Mouse (Mus musculus): ENCODE results near the gene Kank4.
A peak's percentile ranks its signal among the peaks of the same experiment; 100 is the strongest.
"Not testable (repeated sequence)": the region's sequence is repeated elsewhere in the genome, so short reads cannot be mapped to it uniquely, and the experiment has no call there.

Gene Kank4

DNA sequence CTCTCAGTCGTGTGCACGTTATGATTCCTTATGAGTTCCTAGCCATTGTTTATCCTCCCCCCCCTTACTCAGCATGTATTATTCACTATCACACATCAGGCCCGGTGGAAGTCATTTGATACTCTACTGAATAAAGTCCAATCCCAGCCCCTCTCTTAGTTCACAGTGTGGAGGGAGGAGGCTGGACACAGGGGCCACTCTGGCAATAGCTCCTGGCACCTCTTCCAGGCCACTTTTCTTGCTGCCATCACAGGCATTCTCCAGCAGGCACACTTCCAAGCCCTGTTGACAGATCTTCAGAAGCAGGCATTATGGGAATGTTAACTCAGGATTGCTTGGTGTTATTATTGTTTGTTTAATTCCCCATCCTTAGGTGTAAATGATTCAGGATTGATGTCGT is 17.4 kb upstream of the Kank4 start:
- no peak for DNase-seq (ENCODE audit: extremely low read depth, low read depth, low spot score)

DNA sequence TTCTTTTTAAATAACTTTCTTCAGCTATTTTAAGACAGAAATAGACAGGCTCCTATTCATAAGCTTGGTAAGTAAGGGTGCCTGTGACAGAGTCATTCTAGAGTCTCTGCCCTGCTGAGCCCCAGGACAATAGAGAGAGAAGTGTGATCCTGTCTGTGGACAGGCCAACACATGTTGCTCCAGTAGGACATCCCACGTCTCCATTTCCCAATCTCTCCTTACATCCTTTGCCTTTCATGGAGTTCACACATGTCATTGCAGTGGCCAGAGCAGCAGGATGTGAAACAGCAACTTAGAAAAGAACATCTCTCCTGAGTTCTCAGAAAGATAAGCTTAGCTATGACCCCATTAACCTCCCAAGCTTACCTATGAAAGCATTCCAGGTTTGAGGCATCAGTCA is 14.4 kb upstream of the Kank4 start:
- peak; percentile 67 for DNase-seq (ENCODE audit: extremely low read depth, low read depth, low spot score)

DNA sequence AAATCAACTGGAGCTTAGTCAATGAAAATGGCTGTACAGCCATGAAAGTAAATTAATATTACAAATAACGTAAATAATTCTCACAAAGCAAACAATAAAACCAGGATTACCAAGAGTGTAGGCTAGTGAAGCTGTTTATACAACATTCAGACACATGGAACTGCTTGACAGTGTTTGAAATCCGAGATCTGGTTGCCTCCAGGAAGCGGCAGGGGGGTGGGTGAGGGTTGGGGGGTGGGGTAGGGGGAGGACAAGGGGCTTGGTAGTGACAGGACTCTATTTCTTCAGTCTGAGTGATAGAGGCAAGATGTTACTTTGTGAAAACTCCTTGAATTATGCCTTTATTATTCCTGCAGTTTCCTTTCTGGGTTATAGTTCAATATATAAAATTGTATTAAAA is 9.4 kb upstream of the Kank4 start:
- DNase-seq (ENCODE audit: extremely low read depth, low read depth, low spot score): no peak

DNA sequence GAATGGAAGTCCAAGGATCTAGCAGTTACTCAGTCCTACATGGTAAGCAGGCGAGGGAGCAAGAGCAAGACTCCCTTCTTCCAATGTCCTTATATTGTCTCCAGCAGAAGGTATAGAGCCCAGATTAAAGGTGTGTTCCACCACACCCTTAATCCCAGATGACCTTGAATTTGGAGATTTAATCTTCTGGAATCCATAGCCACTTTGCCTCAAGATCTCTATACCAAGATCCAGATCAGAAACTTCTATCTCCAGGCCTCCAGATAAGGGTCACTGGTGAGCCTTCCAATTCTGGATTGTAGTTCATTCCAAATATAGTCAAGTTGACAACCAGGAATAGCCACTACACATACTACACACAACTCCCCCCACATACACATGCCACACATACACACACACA is 6.4 kb upstream of the Kank4 start, which contains the start of gene I0C0044D17Rik:
I0C0044D17Rik (minus strand) TSS at position 101 of the 400 bp plus-strand sequence.
- not testable (repeated sequence) for DNase-seq (ENCODE audit: extremely low read depth, low read depth, low spot score)

DNA sequence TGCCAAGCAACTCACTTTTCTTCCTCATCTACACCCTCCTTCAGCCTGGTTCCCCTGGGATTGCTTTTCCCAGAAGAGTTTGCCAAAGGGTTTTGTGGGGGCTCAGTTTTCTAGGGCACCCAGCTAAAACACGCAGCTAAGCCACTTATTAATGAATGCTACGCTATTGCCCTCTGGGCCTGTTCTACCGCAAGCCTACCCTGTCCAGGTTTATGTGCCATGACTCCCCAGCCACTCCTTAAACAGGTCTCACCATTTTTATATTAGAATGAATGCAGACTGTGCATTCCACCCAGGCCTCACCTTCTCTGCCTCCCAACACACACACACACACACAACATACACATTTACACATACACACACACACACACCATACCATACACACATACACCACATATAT is 5.7 kb upstream of the Kank4 start:
- no peak for DNase-seq (ENCODE audit: extremely low read depth, low read depth, low spot score)

DNA sequence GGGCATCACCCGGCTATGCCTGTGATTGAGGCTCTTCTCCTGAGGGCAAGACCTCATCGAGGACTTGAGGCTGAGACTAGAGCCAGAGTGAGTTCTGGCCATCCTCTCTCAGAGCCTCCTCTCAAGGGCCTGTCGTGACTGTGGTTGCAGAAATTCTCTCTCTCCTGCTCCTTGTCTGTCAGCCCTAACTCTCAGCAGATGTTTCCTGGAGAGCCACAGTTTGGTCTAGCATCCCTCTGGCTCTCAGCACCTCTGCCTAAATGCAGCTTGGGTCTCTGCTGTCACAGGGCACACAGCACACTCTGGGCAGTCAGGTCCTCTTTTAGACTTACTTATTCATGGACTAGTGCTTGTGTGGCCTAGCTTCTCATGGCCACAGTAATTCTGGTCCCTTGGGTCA is 5.1 kb upstream of the Kank4 start:
- no peak for DNase-seq (ENCODE audit: extremely low read depth, low read depth, low spot score)

DNA sequence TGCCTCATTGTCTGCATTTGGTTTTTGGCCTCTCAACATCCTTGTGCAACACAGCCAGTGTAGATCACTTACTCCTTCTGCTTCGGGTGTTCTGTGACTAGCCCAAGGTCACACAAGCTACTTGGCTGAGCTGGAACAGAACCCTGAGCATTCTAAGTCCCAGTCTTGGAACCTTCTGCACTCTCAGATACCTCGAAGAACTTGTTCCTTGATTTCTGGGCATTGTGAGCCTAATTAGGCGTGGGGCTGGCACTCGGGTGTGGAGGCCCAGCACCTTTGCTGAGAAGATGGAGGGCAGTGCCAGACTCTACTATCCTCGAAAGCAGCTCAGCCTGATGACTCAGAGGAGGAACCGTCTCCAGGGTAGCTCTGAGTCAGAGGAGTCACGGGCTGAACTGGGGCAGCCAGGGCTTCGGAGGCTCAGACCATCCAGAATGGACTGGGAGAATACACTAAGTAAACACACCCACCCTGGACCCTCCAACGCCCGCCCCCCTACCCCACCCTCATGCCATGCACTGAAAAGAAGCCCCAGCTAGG is 1.9 kb upstream of the Kank4 start:
- peak; percentile 82 for DNase-seq (ENCODE audit: extremely low read depth, low read depth, low spot score)

DNA sequence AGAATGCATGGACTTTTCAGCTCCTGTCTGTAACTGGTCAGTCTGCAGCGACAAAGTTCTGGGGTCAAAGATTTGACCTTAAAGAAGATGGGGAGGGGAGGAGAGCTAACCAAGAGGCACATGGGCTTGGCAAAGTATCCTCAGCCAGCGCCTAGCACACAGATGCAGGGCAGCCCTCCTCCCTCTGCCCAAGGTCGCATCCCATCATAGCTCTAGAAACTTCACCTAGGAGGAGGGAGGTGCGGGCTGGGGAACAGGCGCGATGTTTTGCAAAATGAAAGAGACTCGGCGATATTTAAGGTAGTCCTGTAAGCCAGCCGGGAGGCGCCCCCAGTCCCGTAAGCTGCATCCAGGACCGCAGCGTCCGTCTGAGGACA is 542 bp downstream of the Kank4 start:
- DNase-seq (ENCODE audit: extremely low read depth, low read depth, low spot score): no peak

DNA sequence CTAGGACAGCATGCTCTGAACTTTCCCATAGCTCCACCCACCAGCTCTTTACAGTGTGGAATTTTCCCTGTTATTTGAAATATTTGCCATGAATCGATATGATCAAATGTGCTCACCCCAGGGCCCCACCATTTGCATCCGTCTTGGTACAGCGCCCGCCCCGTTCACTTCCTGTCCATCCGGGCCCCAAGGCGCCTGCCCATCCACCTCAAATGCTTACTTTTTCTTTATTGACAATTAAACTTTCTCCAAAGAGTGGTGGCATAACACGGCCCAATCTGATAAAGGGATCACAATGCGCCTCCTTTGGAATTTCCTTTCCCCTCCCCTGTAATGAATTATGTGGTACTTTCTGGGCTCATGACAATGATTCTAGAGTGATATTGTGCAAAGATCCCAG is 11.0 kb downstream of the Kank4 start:
- no peak for DNase-seq (ENCODE audit: extremely low read depth, low read depth, low spot score)

DNA sequence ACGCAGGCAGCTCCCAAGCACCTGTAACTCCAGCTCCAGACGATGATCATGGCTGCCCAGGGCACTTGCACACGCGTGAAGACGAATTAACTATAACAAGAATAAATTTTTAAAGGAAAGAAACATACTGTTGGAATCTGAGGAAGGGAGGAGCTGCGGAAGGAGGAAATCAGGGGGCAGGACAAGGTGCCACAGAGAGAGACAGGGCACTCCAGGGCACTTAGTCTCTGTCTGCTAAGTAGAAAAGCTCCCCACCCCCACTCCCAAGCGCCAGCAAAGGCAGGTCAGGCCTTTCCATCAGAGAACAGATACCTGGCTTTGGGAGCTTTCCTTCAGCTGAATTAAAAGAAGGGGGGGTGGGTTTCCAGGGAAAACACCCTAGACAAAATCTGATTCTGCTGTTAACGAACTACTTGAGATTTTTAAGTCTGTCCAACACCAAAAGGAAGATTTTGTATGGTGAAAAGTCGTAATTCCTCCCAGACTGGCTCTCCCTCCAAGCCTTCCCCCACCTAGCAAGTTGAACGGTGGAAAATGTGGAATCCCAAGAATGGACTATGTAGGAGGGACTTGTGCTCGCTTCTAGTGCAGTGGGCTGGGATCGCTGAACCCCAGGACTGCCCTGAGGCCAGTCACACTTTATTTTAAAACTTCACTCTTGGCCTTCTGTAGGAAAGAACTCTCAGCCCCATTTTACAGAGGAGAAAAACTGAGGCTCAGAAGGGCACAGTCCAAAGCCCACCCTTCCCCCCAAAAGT is 11.9 kb downstream of the Kank4 start:
- DNase-seq (ENCODE audit: extremely low read depth, low read depth, low spot score): no peak

DNA sequence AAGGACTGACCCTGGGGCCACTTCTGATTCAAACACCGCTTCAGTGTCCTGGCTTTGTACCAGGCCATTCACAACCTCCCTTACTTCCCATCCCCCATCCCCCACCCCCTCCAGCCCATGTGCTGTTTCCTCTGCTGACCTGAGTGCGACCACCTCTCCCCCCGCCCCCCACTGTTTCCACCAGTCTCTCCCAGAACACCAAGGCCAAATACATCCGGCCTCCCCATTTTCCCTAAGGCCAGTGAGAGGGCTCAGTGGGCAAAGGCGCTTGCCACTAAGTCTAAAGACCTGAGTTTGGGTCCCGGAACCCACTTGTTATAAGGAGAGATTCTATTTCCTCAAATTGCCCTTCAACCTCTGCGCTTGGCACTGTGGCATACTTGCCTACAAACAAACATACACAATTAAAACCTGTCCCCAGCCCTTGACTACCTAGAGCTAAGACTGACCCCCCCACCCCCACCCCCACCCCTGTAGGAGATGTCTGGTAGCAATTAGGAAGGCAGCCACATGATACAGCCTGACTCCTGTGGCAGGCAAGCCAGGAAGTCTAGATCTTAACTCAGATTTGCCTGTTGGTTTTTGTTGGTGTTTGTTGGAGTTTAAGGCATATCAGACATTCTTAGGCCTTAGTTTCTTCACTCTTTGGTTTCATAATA is 12.7 kb downstream of the Kank4 start:
- no peak for DNase-seq (ENCODE audit: extremely low read depth, low read depth, low spot score)

DNA sequence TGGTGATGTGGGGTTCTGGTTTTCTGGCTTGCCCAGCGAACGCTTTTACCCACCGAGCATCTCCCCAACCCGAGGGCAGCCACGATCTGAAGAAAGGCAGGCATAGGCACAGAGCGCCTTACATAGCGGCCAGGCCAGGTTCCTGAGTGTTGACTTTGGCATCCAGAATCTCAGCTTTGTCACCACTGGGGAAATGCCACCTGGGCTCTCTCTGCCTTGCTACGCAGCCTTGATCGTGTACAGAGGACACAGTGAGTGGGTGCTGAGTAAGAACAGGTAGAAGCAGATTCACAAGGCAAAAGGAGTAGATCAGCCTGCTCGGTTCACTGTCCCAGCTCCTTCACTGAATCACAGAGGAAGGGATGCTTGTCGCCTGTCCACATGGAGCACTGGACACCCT is 15.6 kb downstream of the Kank4 start:
- DNase-seq (ENCODE audit: extremely low read depth, low read depth, low spot score): peak; percentile 70

DNA sequence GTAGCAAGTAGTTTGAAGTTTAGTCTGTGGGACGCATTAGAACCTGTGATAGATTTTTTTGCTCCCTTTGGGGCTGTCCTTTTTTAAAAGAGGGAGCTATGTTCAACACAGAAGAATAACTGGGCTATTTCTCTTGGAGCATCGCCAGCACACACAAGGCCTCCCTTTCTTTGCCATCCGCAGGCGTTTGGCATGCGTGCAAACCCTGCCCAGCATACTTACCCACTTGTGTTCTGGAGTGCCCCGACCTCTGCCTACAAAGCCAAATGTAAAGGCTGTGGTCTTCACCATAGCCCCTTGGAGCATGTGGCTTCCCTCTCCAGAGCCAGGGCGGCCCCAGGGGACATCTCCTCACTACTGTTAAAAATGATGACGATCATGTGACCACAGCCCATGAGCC is 16.5 kb downstream of the Kank4 start:
- DNase-seq (ENCODE audit: extremely low read depth, low read depth, low spot score): peak; percentile 68

DNA sequence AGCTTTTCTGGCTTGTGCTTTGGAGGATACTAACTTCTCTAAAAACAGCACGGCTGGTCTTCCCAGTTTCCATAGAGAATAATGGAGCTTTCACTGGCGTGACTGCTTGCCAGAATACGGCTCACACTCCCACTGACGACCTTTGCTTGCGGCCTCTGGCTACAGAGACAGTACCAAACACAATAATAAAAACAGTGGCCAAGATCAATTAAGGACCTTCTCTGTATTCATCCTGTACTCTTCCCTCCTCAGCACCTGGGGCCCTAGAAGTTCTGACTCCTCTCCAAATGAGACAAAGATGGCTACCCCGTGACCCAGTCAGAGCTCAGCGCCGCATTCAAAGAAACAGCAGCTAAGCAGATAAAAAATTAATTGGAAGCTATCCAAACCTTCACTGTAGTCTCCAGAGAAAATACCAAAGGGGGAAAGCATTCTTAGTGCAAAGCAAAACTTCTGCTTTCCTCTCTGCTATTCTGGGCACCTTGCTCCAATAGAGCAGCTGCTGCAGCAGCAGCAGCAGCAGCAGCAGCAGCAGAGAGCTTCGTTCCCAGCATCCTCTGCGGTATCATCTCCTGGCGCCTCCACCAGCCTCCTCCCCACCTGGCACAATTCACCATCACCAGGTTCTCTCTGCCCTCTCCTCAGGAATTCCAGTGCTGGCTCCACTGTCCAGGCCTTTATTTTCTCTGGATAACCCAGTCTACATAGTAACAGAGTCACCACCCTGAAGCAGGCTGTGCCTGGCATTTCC is 20.6 kb downstream of the Kank4 start:
- DNase-seq (ENCODE audit: extremely low read depth, low read depth, low spot score): peak; percentile 93

DNA sequence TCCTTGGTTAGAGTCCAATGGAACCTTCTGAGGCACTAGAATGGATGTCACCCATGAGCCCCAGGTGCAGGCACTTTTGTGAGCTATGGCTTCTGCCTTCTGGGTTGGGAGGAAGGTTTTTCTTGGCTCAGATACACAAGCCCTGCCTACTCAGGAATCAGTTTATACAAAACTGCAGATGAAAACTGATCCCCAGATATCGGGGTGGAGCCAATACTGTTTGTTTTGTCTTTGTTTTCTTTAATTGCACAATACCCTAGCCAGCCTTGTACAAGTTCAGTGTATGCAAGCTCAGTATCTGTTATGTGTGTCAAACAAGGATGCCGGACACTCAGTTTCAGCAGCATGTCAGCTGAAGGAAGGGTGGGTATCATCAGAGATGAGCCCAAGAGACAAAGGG is 22.1 kb downstream of the Kank4 start:
- peak; percentile 84 for DNase-seq (ENCODE audit: extremely low read depth, low read depth, low spot score)

DNA sequence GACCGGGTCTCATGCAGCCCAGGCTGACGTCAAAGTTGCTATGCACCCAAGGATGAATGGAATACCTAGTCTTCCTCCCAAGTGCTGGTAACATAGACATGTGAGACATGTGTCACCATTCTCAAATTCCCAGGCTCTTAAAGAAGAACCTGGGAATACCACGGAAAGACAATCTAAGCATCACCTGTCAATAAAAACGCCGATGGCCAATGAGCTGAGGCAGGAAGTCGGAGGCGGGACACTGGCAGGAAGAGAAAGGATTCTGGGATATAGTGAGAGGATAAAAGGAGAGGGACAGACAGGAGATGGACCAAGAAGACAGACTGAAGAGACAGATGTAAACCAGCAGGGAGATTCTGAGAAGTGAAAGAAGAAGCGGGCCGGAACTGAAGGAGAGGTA is 23.9 kb downstream of the Kank4 start:
- no peak for DNase-seq (ENCODE audit: extremely low read depth, low read depth, low spot score)

DNA sequence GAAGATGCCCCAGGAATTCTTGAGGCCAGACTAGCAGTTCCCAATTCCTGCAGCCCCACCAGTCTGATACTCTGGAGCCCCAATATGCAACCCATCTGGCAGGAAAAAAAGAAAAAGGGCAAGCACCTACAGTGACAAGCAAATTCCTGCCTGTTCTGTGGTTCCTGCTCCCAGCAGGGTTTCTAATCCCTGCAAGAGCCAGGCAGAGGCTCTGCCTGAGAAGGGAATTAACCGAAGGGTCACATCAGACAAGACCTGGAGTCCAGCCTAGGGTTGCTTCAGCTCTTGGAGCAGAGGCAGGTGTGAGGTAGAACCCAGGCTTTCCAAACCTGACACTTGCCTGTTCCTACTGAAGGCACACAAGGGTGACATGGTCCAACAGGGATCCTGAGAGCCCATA is 26.6 kb downstream of the Kank4 start:
- peak; percentile 72 for DNase-seq (ENCODE audit: extremely low read depth, low read depth, low spot score)

DNA sequence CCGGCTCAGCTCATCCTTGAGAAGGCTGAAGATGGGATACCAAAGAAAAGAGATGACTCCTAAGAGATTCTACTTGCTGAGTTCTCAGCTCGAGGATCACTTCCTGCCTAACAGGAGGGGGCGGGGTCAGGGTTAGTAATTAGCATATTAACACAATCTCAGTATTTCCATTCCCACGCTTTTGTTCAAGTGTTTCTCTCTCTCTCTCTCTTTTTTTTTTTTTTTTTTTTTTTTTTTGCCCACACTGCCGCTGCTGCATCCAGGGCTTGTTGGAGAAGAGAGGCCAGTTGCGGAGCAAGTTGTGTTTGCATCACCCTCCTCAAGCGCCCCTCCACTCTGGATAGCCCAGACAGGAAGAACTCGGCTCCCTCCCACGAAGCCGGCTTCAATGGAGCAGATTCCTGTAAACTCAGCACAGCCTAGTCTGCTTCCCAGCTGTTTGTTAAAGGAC is 27.5 kb downstream of the Kank4 start:
- no peak for DNase-seq (ENCODE audit: extremely low read depth, low read depth, low spot score)

DNA sequence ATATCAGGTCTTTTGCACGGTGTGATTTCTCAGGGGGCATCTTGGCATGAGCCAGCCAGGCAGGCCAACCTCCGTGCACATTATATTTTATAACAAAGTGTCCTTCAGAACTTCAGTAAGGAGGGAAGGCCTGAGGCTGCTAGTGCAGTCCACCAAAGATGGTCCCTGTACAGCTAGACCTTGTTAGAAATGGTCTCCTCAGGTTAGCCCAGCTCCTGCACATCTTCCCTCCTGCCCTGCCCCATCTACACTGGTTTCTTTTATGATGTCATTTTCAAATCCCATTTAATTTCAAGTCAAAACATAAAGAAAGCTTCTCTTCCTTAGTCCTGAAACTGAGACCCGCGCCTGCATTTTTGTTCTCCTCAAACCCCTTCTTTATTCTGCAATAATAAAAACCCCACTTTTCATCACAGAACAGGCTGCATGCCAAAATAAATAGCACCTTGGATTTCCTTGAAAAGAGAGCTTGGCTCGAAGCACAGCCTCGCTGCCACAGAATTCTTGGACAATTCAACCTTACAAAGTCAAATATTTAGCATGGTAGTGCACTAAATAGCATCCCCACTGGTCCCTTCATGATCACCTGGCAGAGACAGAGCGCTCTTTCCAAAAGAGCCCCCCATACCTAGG is 28.1 kb downstream of the Kank4 start:
- DNase-seq (ENCODE audit: extremely low read depth, low read depth, low spot score): no peak

DNA sequence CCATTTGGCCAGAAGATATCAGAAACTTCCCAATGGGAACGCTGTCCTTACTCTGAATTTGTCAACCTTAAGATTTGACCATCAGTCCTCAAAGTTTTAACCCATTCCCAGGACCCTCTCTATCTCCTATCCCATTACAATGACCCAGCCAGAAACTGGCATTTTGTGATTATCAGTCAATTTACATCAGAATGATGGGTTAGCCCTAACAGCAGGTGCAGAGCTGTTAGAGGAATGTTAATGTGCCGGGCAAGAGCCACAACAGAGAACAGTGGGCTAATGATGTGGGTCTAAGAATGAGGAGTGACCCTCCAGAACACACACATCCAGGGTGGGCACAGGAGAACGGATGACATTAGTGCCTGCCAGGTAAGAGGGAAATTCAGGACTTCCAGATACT is 31.1 kb downstream of the Kank4 start:
- DNase-seq (ENCODE audit: extremely low read depth, low read depth, low spot score): no peak

DNA sequence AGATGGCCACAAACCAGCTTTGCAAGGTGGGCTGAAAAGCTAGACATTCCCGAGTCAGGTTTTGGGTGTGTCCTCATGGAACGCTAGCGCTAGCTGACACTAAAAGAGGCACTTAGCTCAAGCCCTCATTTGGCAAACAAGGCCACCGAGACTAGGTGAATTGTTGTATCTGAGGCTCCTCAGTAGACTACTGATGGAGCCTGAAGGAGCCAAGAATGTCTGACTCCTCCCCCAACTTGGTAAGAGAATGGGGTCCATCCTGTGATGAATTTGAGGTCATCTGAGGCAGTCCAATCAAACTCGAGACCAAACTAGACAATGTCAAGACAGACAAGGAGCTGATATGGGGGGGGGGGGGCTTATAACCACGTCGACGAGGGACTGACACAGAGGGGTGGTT is 31.5 kb downstream of the Kank4 start:
- no peak for DNase-seq (ENCODE audit: extremely low read depth, low read depth, low spot score)

Data from fat pad, adult 2 months (tissue).